Mouse (Mus musculus) lung, embryonic 16.5 days (tissue): ENCODE measurements around the gene Id4. TPM values are rescaled to one million over a fixed set of nuclear protein-coding genes. Genes with fewer than 3 reads are reported as not detected.

Source experiments
- ATAC-seq: fragments of 200-750 bp; cut with Nextera tagmentation; 2 replicates; pipeline ENCODE4 v1.8.0; 2017; ENCODE audit warnings: low read depth, mild to moderate bottlenecking, moderate library complexity
- H3K27ac ChIP-seq: fragments of 300-500 bp; sonication (generic); 2 replicates; pipeline ENCODE4 v1.5.1; 2014; ENCODE audit warnings: mild to moderate bottlenecking, control low read depth, low read length
- H3K27me3 ChIP-seq: fragments of 300-500 bp; sonication (generic); 2 replicates; pipeline ENCODE4 v1.6.1; 2014; ENCODE audit warnings: low read depth, low read length, mixed read lengths; ENCODE audit not compliant: control insufficient read depth, insufficient read depth
- H3K36me3 ChIP-seq: fragments of 300-500 bp; sonication (generic); 2 replicates; pipeline ENCODE4 v1.6.1; 2014; ENCODE audit warnings: low read length; ENCODE audit not compliant: control insufficient read depth, insufficient read depth
- H3K4me1 ChIP-seq: fragments of 300-500 bp; sonication (generic); replicated peaks from 2 replicates; pipeline ENCODE4 v1.6.1; 2014; ENCODE audit warnings: low read length, mixed read lengths; ENCODE audit not compliant: control insufficient read depth, insufficient read depth
- H3K4me2 ChIP-seq: fragments of 300-500 bp; sonication (generic); 2 replicates; pipeline ENCODE4 v1.6.1; 2014; ENCODE audit warnings: low read depth, low read length, control low read depth
- H3K4me3 ChIP-seq: fragments of 300-500 bp; sonication (generic); 2 replicates; pipeline ENCODE4 v1.5.1; 2014; ENCODE audit warnings: mild to moderate bottlenecking, low read length, control low read depth
- H3K9ac ChIP-seq: fragments of 300-500 bp; sonication (generic); 2 replicates; pipeline ENCODE4 v1.6.1; 2014; ENCODE audit warnings: low read length, control low read depth
- H3K9me3 ChIP-seq: fragments of 300-500 bp; sonication (generic); 2 replicates; pipeline ENCODE4 v1.6.1; 2016; ENCODE audit warnings: low read length; ENCODE audit not compliant: control insufficient read depth
- WGBS: fragments of 180-500 bp; shearing (Covaris S2); extraction: QIAGEN DNeasy Blood & Tissue Kit; methylation state at CpG from one replicate; pipeline ENCODE4 v1.1.7; 2014; 5-methylcytosine and 5-hydroxymethylcytosine counted together
- polyA plus RNA-seq: library from polyadenylated mRNA; unstranded; fragments of >200 nt; fragmentation: Nextera tagmentation; extraction: Ambion mirVana; gene quantifications from 2 replicates; pipeline ENCODE4 v1.2.1, GENCODE M21; 2015

Gene Id4
- polyA plus RNA-seq, 1 experiment from 2014 or later = 2.0 TPM

DNA sequence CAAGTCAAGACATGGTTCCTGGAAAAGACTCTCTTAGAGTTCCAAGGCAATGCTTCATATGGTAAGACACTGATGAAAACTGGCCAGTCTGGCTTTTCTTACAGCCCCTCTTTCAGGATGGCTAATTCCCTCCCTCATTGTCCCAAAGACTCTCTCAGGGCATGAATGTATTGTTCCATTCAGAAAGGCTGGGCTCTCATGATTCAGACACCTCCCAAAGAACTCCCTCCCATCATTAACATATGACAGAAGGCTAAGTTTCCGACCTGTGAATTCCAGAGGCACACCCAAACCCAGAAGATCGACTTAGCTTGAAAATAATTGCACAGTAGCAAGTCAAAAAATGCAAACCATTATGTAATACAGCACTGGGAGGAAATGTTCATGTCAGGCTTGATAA is 8.5 kb upstream of the Id4 start:
- Histone ChIP-seq H3K9ac (no peak overlapping the region), H3K4me3 (no peak overlapping the region), H3K4me1 (no peaks in the 10 kb centered on the region), H3K9me3 (0 out of 2 replicates have a peak, but pooled peaks cover 3% of the 10 kb centered on the region), H3K27ac (no peak overlapping the region), H3K4me2 (no peak overlapping the region), H3K27me3 (no peaks in the 10 kb centered on the region), H3K36me3 (no peaks in the 10 kb centered on the region)
- ATAC-seq = no peak
- 50% methylated on average over 2 of the region's 2 CpGs for WGBS

DNA sequence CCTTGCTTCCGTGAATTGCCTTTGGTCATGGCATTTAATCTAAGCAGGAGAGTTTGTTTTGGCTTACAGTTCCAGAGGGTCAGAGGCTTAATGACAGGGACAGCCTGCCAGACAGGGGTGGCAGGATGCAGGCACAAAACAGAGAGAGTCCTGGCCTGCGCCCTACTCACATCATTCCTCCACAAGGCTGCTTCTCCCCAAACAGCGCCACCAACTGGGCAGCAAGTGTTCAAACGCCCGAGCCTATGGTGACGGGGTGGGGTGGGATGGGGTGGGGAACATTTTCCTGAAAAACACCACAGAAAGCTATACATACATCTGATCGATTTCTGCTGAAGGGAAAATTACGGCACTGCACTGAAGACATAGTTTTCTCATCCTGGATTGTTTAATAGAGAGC is 6.0 kb upstream of the Id4 start:
- Histone ChIP-seq H3K4me1 (peaks cover under 1% of the 10 kb centered on the region), H3K4me3 (no peak overlapping the region), H3K4me2 (no peak overlapping the region), H3K9ac (no peak overlapping the region), H3K9me3 (0 out of 2 replicates have a peak, but pooled peaks cover 3% of the 10 kb centered on the region), H3K27ac (no peak overlapping the region), H3K27me3 (no peaks in the 10 kb centered on the region), H3K36me3 (no peaks in the 10 kb centered on the region)
- 85% methylated on average over 8 of the region's 8 CpGs for WGBS
- no peak for ATAC-seq

- under 1% methylated on average over 91 of the region's 98 CpGs for WGBS
- peak overlapping the region; percentile 94 for H3K4me2 ChIP-seq
- peak; percentile 32 for ATAC-seq
- peak overlapping the region; percentile 76 for H3K9ac ChIP-seq
- H3K4me1 ChIP-seq = peaks cover 6% of the 10 kb centered on the region
- no peaks in the 10 kb centered on the region; the same call in 1 of the 2 replicates for H3K27me3 ChIP-seq
- H3K36me3 ChIP-seq = no peaks in the 10 kb centered on the region
- no peaks in the 10 kb centered on the region for H3K9me3 ChIP-seq
- H3K27ac ChIP-seq = peak overlapping the region; percentile 88
- peak overlapping the region; percentile 76 for H3K4me3 ChIP-seq
Observed at GRCm38 (mm10) chr13:48261341-48262221, 553 bp downstream of the Id4 start.

DNA sequence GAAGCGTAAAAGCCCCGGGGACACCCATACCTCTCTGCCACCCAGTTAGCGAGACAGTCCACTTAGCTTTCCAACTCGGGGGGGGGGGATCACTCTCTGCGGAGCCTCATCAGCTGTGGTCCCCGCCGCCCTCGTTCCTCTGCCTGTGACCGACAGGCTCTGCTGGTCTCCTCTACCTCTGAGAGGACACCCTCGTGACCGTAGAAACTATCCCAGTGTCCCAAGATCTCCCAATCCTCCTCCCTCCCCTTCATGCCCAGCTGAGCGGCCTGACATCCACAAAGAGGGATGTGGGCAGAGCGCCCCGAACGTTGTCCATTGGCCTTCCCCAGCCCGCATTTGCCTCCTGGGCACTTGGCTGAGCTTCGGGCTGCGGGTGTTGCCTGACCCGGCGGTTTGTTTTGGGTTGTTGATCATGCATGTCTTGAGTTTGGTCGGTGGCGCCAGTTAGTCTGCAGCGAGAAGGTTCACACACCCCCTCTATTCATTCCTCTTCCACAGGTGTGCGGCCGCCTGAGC is 1.5 kb downstream of the Id4 start:
- Histone ChIP-seq H3K36me3 (no peaks in the 10 kb centered on the region), H3K27ac (no peak overlapping the region)
- under 1% methylated on average over 25 of the region's 25 CpGs for WGBS

DNA sequence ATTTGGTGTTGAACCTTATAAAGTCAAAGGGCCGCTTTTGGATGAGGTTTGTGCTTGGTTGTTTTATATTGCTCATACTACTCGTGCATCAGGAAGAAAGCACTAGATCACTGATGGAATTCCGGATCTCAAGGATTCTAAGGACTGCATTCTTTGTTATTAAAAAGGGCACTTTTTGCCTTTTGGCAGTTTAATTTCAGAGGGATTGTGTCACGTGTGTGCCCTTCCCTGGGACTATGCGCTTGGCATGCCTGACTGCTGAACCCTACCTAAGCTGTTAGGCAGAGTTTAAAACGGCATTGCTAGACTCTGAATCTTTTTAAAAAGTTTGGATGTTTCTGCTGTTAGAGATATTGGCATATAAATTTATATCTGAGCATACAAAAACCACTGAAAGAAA is 4.0 kb downstream of the Id4 start:
- ATAC-seq = no peak
- H3K4me3 ChIP-seq = no peak overlapping the region

More for the DNA sequence above, 1.5 kb downstream of the Id4 start:
- Histone ChIP-seq H3K27me3 (no peaks in the 10 kb centered on the region; the same call in 1 of the 2 replicates), H3K9ac (peak overlapping the region; percentile 76), H3K4me3 (peak overlapping the region; percentile 76), H3K4me2 (peak overlapping the region; percentile 94), H3K9me3 (no peaks in the 10 kb centered on the region), H3K4me1 (peaks cover 6% of the 10 kb centered on the region)
- ATAC-seq = no peak

DNA sequence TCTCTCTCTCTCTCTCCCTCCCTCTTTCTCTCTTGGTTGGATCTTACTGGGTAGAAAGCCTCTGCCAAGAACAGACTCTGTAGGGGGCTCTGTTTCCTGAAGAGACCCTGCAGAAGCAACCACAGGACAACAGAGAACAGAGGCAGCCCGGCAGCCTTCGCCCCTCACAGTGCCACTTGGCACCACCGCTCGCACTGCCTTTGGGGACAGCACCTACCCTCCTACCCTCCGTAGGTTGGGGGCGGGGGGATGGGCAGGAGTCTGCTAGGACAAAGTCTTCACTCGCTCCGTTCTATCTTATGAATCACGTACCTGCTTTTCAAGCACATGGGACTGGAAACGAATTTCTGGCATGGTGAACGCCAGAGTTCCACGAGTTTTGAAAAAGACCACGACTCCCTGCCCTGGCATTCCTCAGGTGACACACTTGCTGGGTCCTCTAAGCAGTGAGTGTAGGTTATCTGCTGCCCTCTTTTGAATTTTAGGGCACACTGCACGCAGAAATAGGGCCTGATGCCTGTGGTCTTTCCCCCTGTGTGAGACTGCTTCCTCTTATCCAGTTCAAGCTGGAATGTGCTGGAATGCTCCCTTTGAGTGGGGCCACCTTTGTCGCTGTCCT is 12.5 kb downstream of the Id4 start:
- Histone ChIP-seq H3K9ac (peak overlapping the region; percentile 51), H3K4me1 (peaks cover 3% of the 10 kb centered on the region; the same call in 1 of the 2 replicates), H3K36me3 (no peaks in the 10 kb centered on the region), H3K4me3 (peak overlapping the region; percentile 37), H3K4me2 (peak overlapping the region; percentile 65), H3K27ac (no peak overlapping the region), H3K9me3 (no peaks in the 10 kb centered on the region), H3K27me3 (no peaks in the 10 kb centered on the region)
- WGBS = 4% methylated on average over 15 of the region's 15 CpGs
- peak; percentile 86; the same call in 1 of the 2 replicates for ATAC-seq

More for the DNA sequence above, 4.0 kb downstream of the Id4 start:
- H3K4me2 ChIP-seq = no peak overlapping the region
- no peaks in the 10 kb centered on the region for H3K9me3 ChIP-seq
- peaks cover 6% of the 10 kb centered on the region for H3K4me1 ChIP-seq
- 68% methylated on average over 6 of the region's 6 CpGs for WGBS
- no peaks in the 10 kb centered on the region; the same call in 1 of the 2 replicates for H3K27me3 ChIP-seq
- no peak overlapping the region for H3K9ac ChIP-seq
- H3K27ac ChIP-seq = no peak overlapping the region
- H3K36me3 ChIP-seq = no peaks in the 10 kb centered on the region

- Histone ChIP-seq H3K36me3 (no peaks in the 10 kb centered on the region), H3K4me1 (peaks cover 3% of the 10 kb centered on the region; the same call in 1 of the 2 replicates), H3K27ac (no peak overlapping the region), H3K4me3 (no peak overlapping the region), H3K4me2 (no peak overlapping the region), H3K9me3 (no peaks in the 10 kb centered on the region), H3K27me3 (no peaks in the 10 kb centered on the region), H3K9ac (no peak overlapping the region)
- no peak for ATAC-seq
- 88% methylated on average over 1 of the region's 1 CpGs for WGBS
Observed at GRCm38 (mm10) chr13:48274107-48274506, 13.1 kb downstream of the Id4 start.

DNA sequence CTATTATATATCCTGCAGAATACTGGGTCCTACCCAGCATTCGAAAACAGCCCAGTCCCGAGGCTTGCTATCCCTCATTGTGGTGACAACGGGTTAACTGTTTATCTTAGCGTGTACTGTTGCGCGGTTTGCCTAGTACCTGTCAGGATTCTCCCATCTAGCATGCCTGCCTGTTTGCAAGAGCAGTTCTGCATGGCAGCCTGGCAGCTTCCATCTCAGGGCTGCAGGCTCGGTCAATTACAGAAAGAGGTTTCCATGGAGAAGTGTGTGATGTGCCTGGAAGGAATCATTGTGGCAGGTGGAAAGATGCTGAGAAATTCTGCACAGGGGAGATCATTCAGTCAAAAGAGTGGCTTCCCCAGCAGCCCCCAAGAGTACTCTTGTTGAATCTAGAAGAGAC is 16.0 kb downstream of the Id4 start:
- ATAC-seq = no peak
- Histone ChIP-seq H3K4me3 (no peak overlapping the region), H3K9ac (no peak overlapping the region), H3K4me2 (no peak overlapping the region), H3K27ac (no peak overlapping the region), H3K4me1 (peaks cover 3% of the 10 kb centered on the region; the same call in 1 of the 2 replicates), H3K36me3 (no peaks in the 10 kb centered on the region), H3K27me3 (no peaks in the 10 kb centered on the region), H3K9me3 (no peaks in the 10 kb centered on the region)
- WGBS = 59% methylated on average over 7 of the region's 7 CpGs

- H3K4me3 ChIP-seq = no peak overlapping the region
- no peaks in the 10 kb centered on the region for H3K4me1 ChIP-seq
- no peaks in the 10 kb centered on the region for H3K27me3 ChIP-seq
- no peak for ATAC-seq
- WGBS = 72% methylated on average over 9 of the region's 9 CpGs
- H3K36me3 ChIP-seq = no peaks in the 10 kb centered on the region
- H3K4me2 ChIP-seq = no peak overlapping the region
- H3K9ac ChIP-seq = no peak overlapping the region
- no peaks in the 10 kb centered on the region for H3K9me3 ChIP-seq
- H3K27ac ChIP-seq = no peak overlapping the region
Observed at GRCm38 (mm10) chr13:48284426-48284825, 23.4 kb downstream of the Id4 start.
